Mouse (Mus musculus) embryonic fibroblast, embryonic 13.5 days (primary cell): Measurements from ENCODE around the gene Ppp1r12b.

Experiments used
- CTCF ChIP-seq: IDR thresholded peaks from 2 replicates; pipeline ENCODE4 v1.5.1; 2011; ENCODE audit warnings: mild to moderate bottlenecking, control low read depth, low read length, moderate library complexity, borderline replicate concordance; ENCODE audit not compliant: insufficient read depth
- POLR2A ChIP-seq: IDR thresholded peaks from 2 replicates; pipeline ENCODE4 v1.6.1; 2011; ENCODE audit warnings: low read depth, mild to moderate bottlenecking, control low read depth, low read length, moderate library complexity

- no peak for TF ChIP-seq POLR2A
- no peak for TF ChIP-seq CTCF
These were observed 180.9 kb downstream of the Ppp1r12b start for GRCm38 (mm10) chr1:134774728-134775287.
